Mouse (Mus musculus) gastrocnemius, postnatal 4 days (tissue): ENCODE results near the gene Nme7. TPM values are rescaled to one million over a fixed set of nuclear protein-coding genes. Genes with fewer than 3 reads are reported as not detected.

Source experiments
- DNase-seq, 2 experiments: peaks; one replicate each; pipeline ENCODE4 v3.0.0; 2021 to 2022; ENCODE audit warnings: low spot score in 2 of 2, mixed read lengths in 2 of 2
- total RNA-seq, 2 experiments: library from RNA; stranded (reverse); gene quantifications; 2 replicates each; pipeline ENCODE4 v1.2.3; 2021

Nme7 gene
- total RNA-seq, 2 experiments from 2014 or later = 7.7 to 8.5 TPM

- peak; percentile 33 to 64 for DNase-seq
Observed at GRCm38 (mm10) chr1:164457531-164458244, 153.8 kb downstream of the Nme7 start.

- DNase-seq = peak; percentile 39 to 74
Observed at GRCm38 (mm10) chr1:164458245-164458613, 154.3 kb downstream of the Nme7 start, which contains the start of gene Atp1b1. Atp1b1 (minus strand) TSS chr1:164458355.

GRCm38 (mm10) chr1:164458621-164459051 is 154.7 kb downstream of the Nme7 start:
- no peak for DNase-seq

DNA sequence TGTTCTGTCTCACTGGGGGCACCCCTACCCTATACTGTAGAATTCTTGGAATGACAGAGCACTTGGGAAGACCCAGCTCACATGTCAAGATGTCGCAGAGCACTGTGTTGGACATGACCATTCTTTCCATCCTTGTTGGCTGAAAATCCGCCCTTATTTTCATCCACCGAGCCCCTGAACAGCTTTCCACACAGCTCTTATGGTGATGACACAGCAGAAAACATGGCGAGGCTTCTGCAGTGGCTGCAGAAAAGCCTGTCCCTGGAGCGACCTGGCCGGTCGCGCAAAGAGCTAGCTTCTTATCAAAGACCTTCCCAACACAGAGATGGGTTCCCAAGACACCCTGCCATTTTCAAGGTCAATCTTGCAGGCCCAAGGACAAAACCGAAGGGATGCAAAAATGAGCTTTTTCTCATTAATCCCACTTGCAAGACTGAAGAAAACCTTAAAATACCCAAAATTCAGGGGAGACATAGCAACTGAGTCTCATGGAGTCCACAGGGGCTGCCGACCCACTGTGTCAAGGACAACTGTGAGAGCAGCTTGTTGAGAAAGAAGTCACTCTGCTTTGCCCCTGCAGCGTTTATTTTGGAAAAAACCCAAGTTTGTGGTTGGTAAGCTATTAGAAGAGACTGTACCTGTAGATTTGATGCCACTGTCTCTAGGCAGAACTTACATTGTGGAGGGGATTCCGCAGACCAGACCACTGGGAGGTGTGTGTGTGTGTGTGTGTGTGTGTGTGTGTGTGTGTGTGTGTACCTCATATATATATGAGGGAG is 155.4 kb downstream of the Nme7 start:
- DNase-seq = no peak

GRCm38 (mm10) chr1:164460921-164461697 is 157.2 kb downstream of the Nme7 start:
- no peak for DNase-seq

GRCm38 (mm10) chr1:164461726-164462125 is 157.8 kb downstream of the Nme7 start:
- peak; percentile 27 to 52 for DNase-seq

- no peak for DNase-seq
Observed at GRCm38 (mm10) chr1:164467406-164467805, 163.5 kb downstream of the Nme7 start.

DNA sequence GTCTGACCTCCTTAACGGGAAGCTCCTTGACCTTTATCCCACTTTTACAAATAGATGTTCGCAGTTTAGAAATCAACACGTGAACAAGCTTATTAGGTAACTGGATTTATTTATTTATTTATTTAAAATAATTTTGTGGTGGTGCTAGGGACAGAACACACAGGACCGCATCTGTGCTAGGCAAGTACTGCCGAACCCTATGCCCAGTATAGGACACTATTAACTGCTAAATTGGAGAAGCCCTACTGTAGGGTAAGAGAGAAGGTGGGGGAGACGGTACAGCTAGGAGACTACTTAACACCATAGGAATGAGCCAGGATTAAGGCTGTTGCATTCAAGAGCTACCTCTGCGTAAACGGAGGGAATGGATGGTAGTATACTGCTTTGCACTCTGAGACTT is 164.4 kb downstream of the Nme7 start:
- no peak for DNase-seq

DNA sequence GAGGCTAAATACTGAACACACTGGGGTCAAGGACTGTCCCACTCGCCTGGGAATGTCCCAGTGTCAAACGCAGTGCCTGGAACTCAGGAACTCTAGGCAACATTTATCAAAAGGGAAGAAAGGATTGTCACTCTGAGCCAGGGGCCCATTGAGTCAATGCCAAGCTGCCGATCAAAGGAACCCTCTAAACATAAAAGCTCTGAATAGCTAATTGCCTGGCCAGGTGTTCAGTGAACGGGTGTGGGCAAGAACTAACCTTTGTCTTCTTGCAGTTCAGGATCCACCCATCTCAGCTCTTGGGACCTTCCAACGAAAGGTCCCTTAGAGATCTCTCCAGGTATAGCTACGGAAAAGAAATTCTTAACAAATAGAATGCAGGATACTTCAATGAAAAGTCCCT is 167.1 kb downstream of the Nme7 start:
- no peak for DNase-seq

GRCm38 (mm10) chr1:164471632-164472031 is 167.7 kb downstream of the Nme7 start:
- no peak for DNase-seq

- no peak for DNase-seq
Observed at GRCm38 (mm10) chr1:164473398-164473797, 169.5 kb downstream of the Nme7 start.

GRCm38 (mm10) chr1:164474310-164474709 is 170.4 kb downstream of the Nme7 start:
- no peak for DNase-seq

DNA sequence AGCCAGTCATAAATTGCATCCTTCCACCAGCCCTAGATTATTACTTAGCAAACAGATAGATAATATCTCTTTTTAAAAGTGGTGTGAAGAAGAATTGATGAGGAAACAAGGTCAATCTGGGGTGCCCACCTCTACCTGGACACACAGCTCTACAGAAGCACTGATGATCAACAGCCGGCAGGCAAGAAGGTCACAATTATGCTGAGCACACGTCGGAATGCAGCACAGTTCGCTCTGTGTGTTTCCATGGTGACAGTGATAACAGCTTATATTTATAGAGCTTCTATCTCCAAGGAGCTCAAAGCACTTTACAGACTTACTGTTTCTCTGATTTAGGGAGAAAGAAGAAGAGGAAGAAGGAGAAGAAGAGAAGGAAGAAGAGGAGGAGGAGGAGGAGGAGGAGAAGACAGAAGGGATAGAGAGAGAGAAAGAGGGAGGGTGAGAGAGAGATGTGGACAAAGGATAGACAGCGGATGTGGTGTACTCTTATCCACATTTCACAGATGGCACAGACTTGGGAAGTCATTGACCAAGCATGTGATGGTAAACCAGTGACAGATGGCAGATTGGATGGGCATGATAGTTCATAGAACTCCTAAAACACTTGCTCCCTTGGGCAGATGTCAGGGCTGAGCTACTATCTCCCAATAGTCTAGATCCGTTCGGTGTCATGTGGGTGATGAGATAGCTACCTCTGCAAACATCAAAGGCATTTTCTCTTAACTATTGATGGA is 171.0 kb downstream of the Nme7 start:
- DNase-seq = no peak

- DNase-seq = no peak
Observed at GRCm38 (mm10) chr1:164475895-164476294, 172.0 kb downstream of the Nme7 start.

- no peak for DNase-seq
Observed at GRCm38 (mm10) chr1:164480755-164481644, 177.1 kb downstream of the Nme7 start.

- no peak for DNase-seq
Observed at GRCm38 (mm10) chr1:164481645-164482354, 177.9 kb downstream of the Nme7 start.

DNA sequence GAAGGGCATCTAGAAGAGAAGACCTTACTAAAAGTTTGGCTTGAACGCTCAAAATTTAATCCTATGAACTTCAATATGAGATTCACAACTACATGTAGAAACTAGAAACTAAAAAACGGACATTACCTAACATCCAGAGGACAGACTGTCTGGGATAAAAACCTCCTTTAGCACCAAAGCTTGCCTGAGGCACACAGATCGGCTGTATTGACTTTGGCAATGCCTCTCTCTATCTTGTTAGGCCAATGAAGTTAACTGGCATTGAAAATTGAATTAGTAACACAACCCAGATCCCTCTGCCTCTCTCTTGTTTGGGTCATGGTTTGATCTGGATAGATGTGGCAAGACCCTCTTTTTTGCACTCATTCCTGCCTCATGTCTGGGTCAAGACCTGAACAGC is 178.9 kb downstream of the Nme7 start:
- DNase-seq = no peak

- DNase-seq = no peak
Observed at GRCm38 (mm10) chr1:164483728-164484127, 179.8 kb downstream of the Nme7 start.
